Mouse (Mus musculus) liver, adult (tissue): Measurements from ENCODE around the gene Wipi2.

Experiments
- GATA4 ChIP-seq: IDR thresholded peaks from 2 replicates; pipeline ENCODE4 v1.6.1; 2014; ENCODE audit warnings: mild to moderate bottlenecking, low read length; ENCODE audit not compliant: insufficient replicate concordance

Wipi2 gene

DNA sequence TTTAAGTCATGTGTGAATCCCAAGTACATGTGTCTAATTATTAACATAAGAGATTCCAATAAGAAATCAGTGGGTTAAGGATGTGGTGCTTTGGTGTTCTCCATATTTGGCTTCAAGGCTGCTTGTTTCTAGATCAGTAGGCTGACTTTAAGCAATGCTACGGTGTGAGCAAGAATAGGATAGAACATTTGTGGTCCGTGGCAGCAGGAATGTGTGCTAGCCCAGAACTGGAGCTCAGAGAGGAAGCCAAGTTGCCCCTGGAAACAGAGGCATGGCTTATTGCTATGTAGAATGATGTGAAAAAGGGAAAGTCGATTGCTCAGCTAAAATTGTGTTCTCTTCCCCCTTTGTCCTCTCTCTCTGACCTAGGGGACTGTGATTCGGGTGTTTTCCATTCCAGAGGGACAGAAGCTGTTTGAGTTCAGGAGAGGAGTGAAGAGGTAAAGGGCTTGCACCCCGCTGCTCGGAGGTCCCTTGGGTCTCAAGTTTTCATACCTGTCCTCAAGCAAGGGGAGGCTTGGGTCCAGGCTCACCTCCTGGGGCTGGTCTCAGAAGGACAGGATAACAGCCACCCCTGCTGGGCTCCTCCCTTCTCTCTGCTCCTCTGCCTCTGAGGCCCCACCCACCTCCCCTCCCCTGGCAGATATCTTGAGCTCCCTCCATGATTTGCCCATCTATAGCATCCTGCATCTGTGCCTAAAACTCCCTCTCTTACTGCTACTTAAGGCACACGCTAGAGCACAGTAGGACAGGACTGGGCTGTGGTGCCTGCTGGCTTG lies 33.3 kb downstream of the Wipi2 start:
- TF ChIP-seq GATA4: no peak

DNA sequence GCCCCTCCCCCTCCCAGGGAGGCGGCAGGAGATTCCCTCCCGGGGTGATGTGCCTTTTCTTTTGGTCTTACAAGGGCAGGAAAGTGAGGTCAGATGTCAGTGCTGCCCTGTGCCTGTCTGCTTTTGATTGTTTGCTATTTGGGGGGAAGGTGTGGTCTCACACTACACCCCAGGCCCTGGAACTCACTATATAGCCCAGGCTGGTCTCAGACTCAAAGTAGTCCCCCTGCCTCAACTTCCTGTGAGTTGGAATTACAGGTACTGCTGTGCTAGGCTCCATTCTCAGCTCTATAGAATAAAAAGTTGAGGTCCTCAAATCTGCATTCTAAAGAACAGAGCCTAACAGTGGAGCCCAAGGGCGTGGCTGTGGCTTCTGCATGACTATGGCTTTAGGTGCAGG lies 40.4 kb downstream of the Wipi2 start:
- no peak for TF ChIP-seq GATA4

DNA sequence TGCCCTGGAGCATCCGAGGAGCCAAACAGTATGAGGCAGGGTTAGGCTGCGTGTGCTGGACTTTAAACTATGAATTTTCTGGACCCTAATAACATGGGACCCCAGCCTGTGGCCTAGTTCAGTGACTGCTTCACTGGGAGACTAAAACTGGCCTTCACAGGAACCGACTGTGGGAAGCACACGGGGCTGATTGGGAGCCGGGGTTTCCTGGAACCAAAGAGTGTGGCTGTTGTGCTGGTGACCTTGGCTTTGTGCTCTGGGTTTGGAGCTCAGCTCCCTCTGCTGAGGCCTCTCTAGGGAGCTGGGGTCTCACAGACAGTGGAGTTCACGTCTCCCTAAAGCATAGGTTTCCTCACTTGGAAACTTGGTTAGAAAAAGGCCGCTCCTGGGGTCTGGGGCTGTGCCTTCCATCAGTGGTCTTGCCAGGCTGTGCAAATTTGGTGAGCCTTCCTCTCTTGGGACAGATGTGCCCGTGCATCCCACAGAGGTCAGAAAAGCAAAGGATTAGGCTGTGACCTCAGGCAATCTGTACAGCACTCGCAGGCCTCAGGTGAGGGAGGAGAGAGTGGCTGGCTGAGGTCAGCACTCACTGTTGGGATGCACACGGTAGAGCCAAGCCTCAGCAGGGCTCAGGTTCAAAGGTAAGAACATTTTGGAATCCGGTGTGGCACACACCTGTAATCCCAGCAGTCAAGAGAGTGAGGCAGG lies 41.2 kb downstream of the Wipi2 start:
- no peak for TF ChIP-seq GATA4

DNA sequence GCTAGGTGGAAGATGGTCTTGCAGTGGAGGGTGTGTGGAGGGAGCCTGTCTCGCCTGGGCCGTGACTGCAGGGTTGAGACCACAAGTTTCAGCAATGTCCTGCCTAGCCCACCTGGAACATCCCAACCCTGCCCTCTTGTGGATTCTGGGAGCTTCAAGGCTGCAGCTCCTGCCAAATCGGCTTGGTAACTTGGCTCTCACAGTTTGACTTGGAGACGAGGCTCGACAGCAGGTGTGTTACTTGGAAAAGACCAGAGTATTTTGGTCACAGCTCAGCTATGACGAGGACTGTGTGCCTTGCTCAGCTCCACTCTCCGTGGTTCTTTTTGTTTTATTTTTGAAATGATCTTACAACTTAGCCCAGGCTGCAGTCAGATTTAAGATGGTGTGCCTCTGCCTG lies 42.2 kb downstream of the Wipi2 start:
- TF ChIP-seq GATA4: no peak

DNA sequence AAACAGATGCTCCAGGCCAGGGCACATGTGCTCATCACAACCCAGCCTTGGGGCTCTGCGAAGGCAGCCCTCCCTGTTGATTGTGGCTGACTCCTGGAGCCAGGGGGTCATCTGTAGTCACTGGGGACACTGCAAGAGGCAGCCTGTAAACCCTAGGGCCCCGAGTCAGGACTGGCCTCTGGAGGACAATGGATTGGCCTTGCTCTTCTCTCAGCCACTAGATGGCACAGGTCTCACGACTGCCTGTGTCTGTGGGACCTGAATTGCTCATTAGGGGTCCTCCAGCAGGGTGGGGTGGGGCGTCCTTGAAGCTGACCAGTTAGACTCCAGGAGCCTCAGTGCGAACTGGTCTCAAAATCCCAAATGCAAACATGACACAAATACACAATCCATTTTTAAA lies 45.6 kb downstream of the Wipi2 start:
- no peak for TF ChIP-seq GATA4

DNA sequence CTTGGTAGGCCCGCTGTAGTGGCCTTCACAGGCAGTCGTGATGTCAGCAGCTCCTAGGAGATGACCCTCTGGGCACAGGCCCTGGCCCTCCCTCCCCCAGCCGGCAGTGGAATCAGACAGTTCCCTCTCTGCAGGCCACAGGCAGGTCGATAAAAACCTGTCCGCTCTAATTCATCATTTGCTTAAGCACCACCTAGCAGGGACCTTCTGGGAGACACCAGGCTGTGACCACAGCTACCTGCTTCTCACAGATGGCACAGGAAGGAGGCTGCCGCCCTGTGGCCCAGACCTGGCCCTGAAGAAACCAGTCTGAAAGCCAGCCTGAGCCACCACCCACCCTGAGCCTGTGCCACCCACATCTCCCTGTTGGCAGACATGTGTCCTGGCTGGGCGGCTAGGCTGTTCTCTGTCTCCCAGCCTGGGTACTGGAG lies 50.7 kb downstream of the Wipi2 start:
- TF ChIP-seq GATA4: no peak

DNA sequence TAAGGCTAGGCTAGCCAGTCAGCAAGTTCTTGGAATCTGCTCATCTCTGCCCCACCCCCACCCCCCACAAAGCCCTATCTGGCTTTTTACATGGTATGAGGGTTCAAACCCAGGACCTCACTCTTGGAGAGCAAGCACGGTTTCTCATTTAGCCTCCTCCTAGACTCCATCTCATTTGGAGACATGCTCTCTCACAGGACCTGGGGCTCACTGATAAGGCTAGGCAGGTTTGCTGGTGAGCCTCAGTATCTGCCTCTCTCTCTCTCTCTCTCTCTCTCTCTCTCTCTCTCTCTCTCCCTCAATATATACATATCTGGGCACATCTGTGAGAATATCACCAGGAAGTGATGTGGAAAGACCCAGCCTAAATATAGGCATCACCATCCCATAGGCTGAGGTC lies 51.6 kb downstream of the Wipi2 start:
- TF ChIP-seq GATA4: no peak

DNA sequence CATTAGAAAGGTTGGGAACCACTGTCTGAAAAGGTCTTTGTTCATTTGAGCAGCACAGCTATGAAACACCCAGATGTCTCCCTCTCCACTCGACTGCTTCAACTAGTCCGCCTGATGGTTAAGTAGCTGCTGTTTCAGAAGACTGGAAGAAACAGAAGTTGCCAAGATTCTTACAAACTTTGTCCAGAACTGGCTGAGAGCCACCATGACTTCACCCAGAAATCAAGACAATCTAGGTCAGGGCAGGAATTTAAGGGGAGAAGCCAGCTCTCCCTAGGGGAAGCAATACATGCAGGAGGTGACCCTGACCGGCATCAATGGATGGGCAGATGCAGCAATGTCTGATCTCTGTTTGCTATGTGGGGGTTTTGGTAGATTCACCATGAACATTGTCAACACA lies 54.4 kb downstream of the Wipi2 start:
- no peak for TF ChIP-seq GATA4

DNA sequence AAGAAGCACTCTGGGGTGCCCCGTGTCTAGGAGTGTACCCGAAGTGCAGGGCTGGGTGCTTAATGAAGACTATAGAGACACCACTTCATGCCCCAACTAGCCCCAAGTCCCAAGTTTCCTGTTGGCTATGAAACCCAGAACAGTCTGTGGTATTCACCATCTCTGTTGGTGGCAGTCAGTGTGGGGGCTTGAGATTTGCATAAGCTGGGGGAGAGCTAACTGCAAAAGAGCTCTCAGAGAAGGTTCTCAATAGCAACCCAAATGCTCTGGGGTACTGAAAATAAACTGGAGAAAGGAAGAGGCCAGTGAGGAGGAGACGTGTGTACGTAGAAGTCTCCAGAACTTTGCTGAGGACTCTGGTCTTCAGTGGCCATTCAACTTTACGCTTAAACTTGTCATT lies 55.0 kb downstream of the Wipi2 start:
- no peak for TF ChIP-seq GATA4

DNA sequence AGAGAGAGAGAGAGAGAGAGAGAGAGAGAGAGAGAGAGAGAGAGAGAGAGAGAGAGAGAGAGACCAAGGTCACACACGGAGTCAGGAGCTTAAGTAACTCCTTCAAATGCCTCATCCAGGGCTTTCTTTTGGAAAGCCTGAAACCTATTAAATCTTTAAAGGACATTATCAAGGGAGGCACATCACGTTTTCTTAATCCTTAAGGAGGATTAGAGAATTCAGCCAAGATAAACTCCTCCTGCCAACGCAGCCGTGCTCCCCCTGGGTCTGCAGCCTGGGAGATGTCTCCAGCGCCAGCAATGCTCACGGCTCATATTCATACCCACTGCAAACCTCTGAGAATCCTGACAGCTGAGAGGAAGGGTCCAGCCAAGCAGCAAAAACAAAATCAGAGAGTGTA lies 61.4 kb downstream of the Wipi2 start:
- TF ChIP-seq GATA4: no peak

DNA sequence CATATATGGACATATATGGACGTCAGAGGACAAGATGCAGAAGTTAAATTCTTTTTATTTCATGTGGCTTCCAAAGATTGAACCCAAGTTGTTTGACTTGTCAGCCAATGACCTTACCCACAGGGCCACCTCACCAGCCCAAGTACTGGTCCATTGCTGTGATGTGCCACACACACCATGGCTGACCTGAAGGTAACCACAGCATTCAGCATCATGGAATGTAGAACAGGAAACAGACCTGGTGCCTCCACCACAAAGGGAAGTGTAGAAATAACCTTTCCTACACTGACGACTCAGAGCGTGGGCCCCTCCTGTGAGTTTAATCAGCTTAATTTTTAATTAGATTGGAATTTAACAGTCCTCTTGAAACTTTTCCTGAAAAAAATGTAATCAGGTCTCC lies 62.8 kb downstream of the Wipi2 start:
- no peak for TF ChIP-seq GATA4

DNA sequence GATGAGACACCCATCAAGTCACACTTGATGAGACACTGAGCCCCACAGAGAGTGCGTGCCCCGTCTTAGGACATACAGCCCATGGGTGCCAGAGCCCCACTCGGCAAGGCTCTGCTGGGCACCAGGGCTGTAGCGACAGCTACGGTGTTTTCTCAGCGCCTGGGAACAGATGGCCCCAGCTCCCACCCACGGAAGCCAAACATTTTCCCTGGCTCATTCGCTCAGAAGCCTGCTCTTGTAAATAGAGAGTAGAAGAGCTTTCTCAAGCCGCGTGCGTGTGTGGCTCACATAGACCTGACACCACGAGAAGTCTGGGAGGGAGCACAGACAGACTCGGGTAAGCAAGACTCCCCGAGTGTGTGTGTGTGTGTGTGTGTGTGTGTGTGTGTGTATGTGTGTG lies 64.8 kb downstream of the Wipi2 start, which contains the start of gene Slc29a4:
Gene Slc29a4 (plus strand): TSS at position 265 of the 400 bp plus-strand sequence.
- no peak for TF ChIP-seq GATA4

DNA sequence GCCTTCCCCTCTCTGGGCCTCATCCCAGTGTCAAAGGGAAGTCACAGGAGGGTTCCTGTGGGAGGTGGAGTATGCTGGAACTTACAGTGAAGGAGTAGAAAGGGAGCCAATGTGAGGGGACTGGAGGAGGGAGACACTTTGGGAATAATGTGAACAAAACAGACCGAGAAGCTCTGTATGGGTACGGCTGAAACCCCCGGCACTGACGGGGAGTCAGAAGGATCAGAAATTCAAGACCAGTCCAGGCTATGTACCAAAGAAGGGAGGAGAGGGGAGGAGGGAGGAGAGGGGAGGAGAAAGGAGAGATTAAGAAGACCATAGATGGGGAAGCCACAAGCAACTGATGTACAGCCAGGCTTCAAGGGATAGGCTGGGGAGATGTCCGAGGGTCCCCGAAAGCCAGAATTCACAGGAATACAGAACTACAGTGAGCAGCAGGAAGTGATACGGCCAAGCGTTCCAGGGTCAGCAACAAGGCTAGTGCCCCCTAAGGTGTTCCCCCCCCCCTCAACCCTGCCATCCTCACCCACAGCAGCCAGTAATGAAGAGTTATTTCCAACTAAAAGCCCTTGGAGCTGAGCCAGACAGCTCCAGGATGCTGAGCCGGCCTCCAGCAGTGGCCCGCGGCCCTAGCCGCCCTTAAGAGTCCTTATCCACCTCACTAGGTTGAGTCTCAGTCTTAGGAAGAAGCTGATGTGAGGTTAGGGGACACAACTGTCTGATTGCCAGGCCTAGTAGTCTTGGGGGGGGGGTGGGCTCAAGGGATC lies 65.7 kb downstream of the Wipi2 start:
- no peak for TF ChIP-seq GATA4

DNA sequence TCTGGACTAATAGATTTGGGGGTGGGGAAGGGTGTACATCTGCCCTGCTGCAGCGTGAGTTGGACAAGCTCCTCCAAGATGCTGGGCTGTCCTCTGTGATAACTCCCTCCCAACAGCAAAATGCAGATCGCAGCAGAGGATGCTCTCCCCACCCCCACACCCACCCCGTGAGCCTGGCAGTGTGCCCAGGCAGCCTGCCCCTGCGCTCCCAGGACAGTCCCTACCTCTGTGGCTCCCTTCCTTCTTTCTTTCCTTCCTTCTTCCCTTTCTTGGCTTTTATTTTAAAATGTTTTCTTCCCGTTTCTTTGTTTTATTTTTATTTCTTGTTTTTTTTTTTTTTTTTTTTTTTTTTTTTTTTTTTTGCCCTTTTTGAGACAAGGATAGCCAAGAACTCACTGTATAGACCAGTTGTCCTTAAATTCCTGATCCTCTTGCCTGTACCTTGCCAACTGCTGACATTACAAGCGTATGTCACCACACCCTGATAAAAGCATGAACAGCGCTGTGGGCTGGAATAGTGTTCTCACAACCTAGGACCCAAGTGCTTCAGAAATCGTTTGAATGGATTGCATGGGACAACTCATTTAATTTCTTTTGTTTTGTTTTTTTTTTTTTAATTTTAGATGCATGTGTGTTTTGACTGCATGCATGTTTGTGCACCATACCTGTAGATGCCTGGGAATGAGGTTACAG lies 66.4 kb downstream of the Wipi2 start:
- no peak for TF ChIP-seq GATA4

DNA sequence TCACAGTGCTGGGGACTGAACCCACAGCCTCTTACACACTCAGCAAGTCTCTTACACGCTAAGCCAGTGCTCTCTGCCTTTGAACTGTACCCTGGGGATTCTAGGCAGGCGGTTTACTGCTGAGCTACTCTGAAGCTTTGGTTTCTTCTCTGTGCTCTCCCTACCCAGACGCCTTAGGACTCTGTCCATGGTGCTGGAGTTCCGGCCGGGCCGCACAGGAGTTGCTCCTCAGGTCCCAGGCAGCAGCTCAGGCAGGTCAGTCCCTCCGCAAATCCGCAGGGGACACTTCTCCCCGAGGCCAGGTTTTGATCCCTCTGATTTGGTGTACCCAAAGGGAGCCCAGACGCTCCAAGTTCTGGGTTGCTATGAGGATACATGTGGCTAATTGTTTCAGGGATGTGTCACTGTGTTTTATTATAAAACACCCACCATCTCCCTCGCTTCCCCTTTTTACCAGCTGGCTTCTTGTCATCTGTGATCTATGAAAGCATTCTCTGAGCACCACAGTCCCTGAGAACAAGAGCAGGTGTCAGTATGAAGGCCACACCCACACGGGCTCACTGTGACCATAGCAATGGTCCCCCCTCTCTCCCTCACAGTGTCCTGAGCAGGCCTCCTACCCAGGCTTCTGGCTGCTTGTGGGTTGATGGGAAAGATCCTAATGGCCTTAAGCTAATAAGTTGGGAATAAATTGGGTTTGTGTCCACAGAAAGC lies 67.3 kb downstream of the Wipi2 start:
- TF ChIP-seq GATA4: no peak
